25 mouse cellular contexts compared by ENCODE assay signal in genomic region chr3:118646024-118646570, GRCm38 (mm10).
DNase-seq lines count a peak whose midpoint lies in the region; ATAC-seq and TF ChIP-seq lines count a peak whose summit lies in the region.
"Had no signal": no experiment of that assay in that cellular context is flagged by ENCODE, and none has a peak within 500 bp of the region (broad histone marks: within the 10 kb centered on the region; RNA-seq: fewer than 3 reads in every experiment).

No protein-coding gene starts in this region.

- H3K36me3 ChIP-seq in embryonic facial prominence, embryonic 14.5 days (ENCODE audit: control insufficient read depth, insufficient read depth, low read length), result no peaks in the 10 kb centered on the region
- no peaks in the 10 kb centered on the region for H3K36me3 ChIP-seq in intestine, embryonic 15.5 days
- no peaks in the 10 kb centered on the region for H3K36me3 ChIP-seq in forebrain, embryonic 14.5 days (ENCODE audit: control insufficient read depth, insufficient read depth, low read length)
- H3K36me3 ChIP-seq: embryonic facial prominence, embryonic 15.5 days; forebrain, embryonic 15.5 days; hindbrain, embryonic 10.5 days; hindbrain, embryonic 13.5 days had no signal

- H3K9ac ChIP-seq in embryonic facial prominence, embryonic 14.5 days (ENCODE audit: low read depth, low read length), result no peak overlapping the region
- no peak overlapping the region for H3K9ac ChIP-seq in intestine, embryonic 15.5 days
- H3K9ac ChIP-seq in forebrain, embryonic 14.5 days (ENCODE audit: low read length), result no peak overlapping the region
- H3K9ac ChIP-seq: embryonic facial prominence, embryonic 15.5 days; forebrain, embryonic 15.5 days; hindbrain, embryonic 13.5 days had no signal

- H3K4me1 ChIP-seq in embryonic facial prominence, embryonic 14.5 days (ENCODE audit: control insufficient read depth, insufficient read depth, low read length), result no peaks in the 10 kb centered on the region
- H3K4me1 ChIP-seq in intestine, embryonic 15.5 days (replicated peaks), result no peaks in the 10 kb centered on the region
- H3K4me1 ChIP-seq in forebrain, embryonic 14.5 days (ENCODE audit: control insufficient read depth, insufficient read depth, low read length), result no peaks in the 10 kb centered on the region; the same call in 1 of the 2 replicates
- H3K4me1 ChIP-seq: embryonic facial prominence, embryonic 15.5 days; hindbrain, embryonic 10.5 days; hindbrain, embryonic 13.5 days had no signal

- no peak overlapping the region for H3K4me2 ChIP-seq in embryonic facial prominence, embryonic 14.5 days (ENCODE audit: low read depth, low read length)
- no peak overlapping the region for H3K4me2 ChIP-seq in intestine, embryonic 15.5 days (replicated peaks)
- H3K4me2 ChIP-seq in forebrain, embryonic 14.5 days (ENCODE audit: low read length), result no peak overlapping the region
- H3K4me2 ChIP-seq: embryonic facial prominence, embryonic 15.5 days; forebrain, embryonic 15.5 days; heart, embryonic 11.5 days; hindbrain, embryonic 13.5 days had no signal

- no peak for TF ChIP-seq CTCF in brain, embryonic 14.5 days (IDR thresholded peaks at IDR 0.05; ENCODE audit: borderline replicate concordance, extremely low read depth, insufficient read depth, insufficient read length)

- no peak for TF ChIP-seq POLR2A in brain, embryonic 14.5 days (IDR thresholded peaks at IDR 0.05; ENCODE audit: borderline replicate concordance, extremely low read depth, insufficient read depth, insufficient read length, poor library complexity, severe bottlenecking)

- no peak for ATAC-seq in embryonic facial prominence, embryonic 14.5 days (ENCODE audit: low read depth)
- ATAC-seq in intestine, embryonic 15.5 days, result no peak
- ATAC-seq in forebrain, embryonic 14.5 days, result no peak
- ATAC-seq: forebrain, embryonic 15.5 days; hindbrain, embryonic 16.5 days; inflammation-experienced regulatory T-cells, adult 6 months; intestine, postnatal 0 days; Patski had no signal

- no peaks in the 10 kb centered on the region for H3K9me3 ChIP-seq in embryonic facial prominence, embryonic 14.5 days (ENCODE audit: control insufficient read depth, low read length)
- no peaks in the 10 kb centered on the region for H3K9me3 ChIP-seq in intestine, embryonic 15.5 days
- H3K9me3 ChIP-seq in forebrain, embryonic 14.5 days (replicated peaks; ENCODE audit: control insufficient read depth, low read length), result no peaks in the 10 kb centered on the region
- H3K9me3 ChIP-seq: embryonic facial prominence, embryonic 15.5 days; forebrain, embryonic 15.5 days; hindbrain, embryonic 10.5 days; hindbrain, embryonic 13.5 days had no signal

- no peak overlapping the region for H3K27ac ChIP-seq in embryonic facial prominence, embryonic 14.5 days (replicated peaks; ENCODE audit: low read depth, low read length)
- H3K27ac ChIP-seq in intestine, embryonic 15.5 days, result no peak overlapping the region
- H3K27ac ChIP-seq in forebrain, embryonic 14.5 days (ENCODE audit: low read depth, low read length), result no peak overlapping the region
- H3K27ac ChIP-seq: embryonic facial prominence, embryonic 15.5 days; forebrain, embryonic 15.5 days; hindbrain, embryonic 10.5 days; hindbrain, embryonic 13.5 days had no signal

- DNase-seq in embryo, embryonic 10.5 days (ENCODE audit: low spot score), result peak; percentile 10
- no peak for DNase-seq in embryo, embryonic 10 days (ENCODE audit: low spot score)
- peak; percentile 36 for DNase-seq in brain, embryonic 14.5 days (ENCODE audit: low read depth)
- peak; percentile 24 for DNase-seq in embryonic facial prominence, embryonic 14.5 days (ENCODE audit: low spot score)
- DNase-seq in retina, embryonic 14.5 days (ENCODE audit: low spot score), result peak; percentile 25
- no peak for DNase-seq in MN1 (ENCODE audit: low spot score)
- no peak for DNase-seq in forebrain, embryonic 14.5 days (ENCODE audit: low spot score)
- DNase-seq: adrenal gland, postnatal 10 days; cerebellum, adult 11-12 months; cerebellum, adult 8-10 months; cerebellum, postnatal 10 days; gastrocnemius, postnatal 10 days; gastrocnemius, postnatal 36 days; heart, postnatal 36 days; kidney, adult 2 months had no signal

- 48% methylated on average over 10 of the region's 10 CpGs for WGBS in embryonic facial prominence, embryonic 14.5 days
- WGBS in intestine, embryonic 15.5 days, result 89% methylated on average over 10 of the region's 10 CpGs
- 60% methylated on average over 10 of the region's 10 CpGs for WGBS in forebrain, embryonic 14.5 days

- no peaks in the 10 kb centered on the region for H3K27me3 ChIP-seq in embryonic facial prominence, embryonic 14.5 days (replicated peaks; ENCODE audit: control insufficient read depth, insufficient read depth, low read length)
- H3K27me3 ChIP-seq in intestine, embryonic 15.5 days (replicated peaks), result no peaks in the 10 kb centered on the region
- no peaks in the 10 kb centered on the region for H3K27me3 ChIP-seq in forebrain, embryonic 14.5 days (replicated peaks; ENCODE audit: control insufficient read depth, insufficient read depth, low read length)
- H3K27me3 ChIP-seq: embryonic facial prominence, embryonic 15.5 days; forebrain, embryonic 15.5 days; hindbrain, embryonic 13.5 days; Patski had no signal

- no peak overlapping the region for H3K4me3 ChIP-seq in embryonic facial prominence, embryonic 14.5 days (ENCODE audit: low read depth, low read length)
- H3K4me3 ChIP-seq in intestine, embryonic 15.5 days (replicated peaks), result no peak overlapping the region
- H3K4me3 ChIP-seq in forebrain, embryonic 14.5 days (ENCODE audit: low read depth, low read length), result no peak overlapping the region
- H3K4me3 ChIP-seq: embryonic facial prominence, embryonic 15.5 days; forebrain, embryonic 15.5 days; hindbrain, embryonic 10.5 days; hindbrain, embryonic 13.5 days had no signal

Comparison
In these comparisons a context has a peak if more than half of its experiments do, and no peak if none do; other contexts are left out.
1. DNase-seq: peak in embryo, embryonic 10.5 days (single experiment), brain, embryonic 14.5 days (single experiment), embryonic facial prominence, embryonic 14.5 days (single experiment) and retina, embryonic 14.5 days (single experiment); none in embryo, embryonic 10 days (single experiment), MN1 (single experiment) and forebrain, embryonic 14.5 days (single experiment).